Mouse (Mus musculus) cerebellum, adult 18-20 months (tissue): ENCODE measurements around the gene Ksr2.
A peak's percentile ranks its signal among the peaks of the same experiment; 100 is the strongest.
"Not testable (repeated sequence)": the region's sequence is repeated elsewhere in the genome, so short reads cannot be mapped to it uniquely, and the experiment has no call there.

ENCODE experiments used
- DNase-seq, 2 experiments: peaks; one replicate each; pipeline ENCODE4 v3.0.0; 2021

Ksr2 gene

DNA sequence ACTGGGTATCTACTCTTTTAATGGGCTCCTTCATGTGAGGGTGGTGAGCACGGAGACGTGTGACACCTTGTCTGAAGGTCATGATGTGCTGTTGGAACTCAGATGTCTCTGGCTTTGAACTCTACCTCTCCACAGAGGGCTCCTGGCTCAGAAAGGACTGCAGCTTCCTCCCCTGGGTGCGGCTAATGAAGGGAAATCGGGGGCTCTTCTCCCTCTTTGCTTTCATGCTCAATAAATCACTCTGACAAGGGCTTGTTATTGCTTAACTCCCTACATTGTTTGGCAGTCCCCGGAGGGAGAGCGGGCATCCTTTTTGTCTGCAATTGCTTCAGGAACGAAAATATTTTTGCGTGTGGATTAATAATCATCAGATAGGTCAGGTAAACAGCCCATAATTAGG is 127.9 kb downstream of the Ksr2 start:
- DNase-seq, result no peak

DNA sequence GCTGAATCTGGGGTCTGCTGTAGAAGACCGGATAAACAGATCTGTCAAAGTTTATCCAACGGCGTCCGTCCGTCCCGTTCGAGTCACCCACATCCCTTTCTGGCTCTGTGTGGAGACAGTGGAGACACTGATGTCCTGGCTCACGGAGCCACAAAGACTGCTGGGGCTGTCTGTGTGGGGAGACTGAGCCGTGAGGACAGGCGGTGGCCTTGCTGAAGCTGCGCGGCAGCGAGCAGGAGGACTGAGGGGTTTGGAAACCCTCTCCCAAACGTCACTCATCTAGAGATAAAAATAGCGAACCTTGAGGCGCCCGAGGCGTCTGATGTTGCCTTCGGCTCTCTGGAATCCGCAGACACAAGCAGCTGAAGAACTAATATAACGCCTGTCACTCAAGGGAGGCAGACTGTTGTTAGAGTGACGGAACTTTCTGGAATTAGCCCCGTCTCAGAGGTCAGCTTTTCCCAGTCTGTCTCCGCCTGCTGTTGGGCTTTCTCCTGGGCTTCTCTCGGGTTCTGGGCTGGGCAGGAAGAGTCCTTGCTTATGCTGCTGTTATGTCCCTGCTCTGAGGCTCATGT is 133.0 kb downstream of the Ksr2 start:
- no peak for DNase-seq

DNA sequence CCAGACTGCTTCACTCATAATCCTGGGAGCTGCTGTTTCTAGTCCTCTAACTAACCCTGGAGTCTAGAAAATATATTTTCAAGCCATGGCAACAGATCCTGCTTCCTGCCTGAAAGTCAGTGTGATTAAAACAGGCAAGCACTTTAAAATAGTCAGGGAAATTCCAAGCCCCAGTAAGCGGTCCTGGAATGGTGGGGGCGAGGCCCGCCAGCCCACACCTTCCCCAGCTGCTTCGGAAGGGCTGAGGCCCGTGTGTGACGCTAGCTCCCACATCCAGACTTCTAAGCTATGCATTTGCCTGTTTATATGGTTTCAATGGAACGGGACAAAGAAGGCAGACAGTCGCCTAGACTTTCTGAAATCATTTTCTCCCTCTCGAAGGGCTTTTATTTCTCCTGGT is 137.2 kb downstream of the Ksr2 start:
- DNase-seq, result no peak

DNA sequence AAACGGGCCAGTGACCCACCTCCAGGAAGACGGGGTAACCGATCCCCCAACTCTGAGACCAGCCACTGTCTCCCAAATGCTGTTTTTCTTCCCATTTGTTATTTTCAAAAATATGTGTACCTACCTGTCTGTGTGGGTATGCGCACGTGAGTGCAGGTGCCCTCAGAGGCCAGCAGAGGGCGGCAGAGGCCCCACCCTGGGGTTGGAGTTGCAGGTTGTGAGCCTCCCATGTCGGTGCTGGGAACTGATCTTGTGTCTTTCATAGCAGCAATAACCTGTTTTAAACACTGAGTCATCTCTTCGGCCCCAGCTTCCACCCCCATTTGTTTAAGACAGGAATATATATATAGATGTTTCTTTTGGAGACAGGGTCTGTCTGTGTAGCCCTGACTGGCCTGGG is 138.3 kb downstream of the Ksr2 start:
- no peak for DNase-seq

DNA sequence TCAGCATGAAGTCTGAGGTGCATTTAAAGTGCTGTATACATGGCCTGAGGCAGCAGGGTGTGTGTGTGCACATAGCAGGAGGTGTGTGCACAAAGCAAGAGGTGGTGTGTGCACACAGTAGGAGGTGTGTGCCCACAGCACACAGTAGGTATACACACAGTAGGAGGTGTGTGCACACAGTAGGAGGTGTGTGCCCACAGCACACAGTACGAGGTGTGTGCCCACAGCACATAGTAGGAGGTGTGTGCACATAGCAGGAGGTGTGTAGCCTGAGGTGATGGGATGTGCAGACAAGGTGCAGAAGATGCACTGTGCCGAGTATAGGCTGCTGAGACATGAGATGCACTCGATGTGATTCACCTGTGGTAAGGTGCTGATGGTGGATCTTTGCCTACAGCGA is 140.7 kb downstream of the Ksr2 start:
- no peak for DNase-seq

DNA sequence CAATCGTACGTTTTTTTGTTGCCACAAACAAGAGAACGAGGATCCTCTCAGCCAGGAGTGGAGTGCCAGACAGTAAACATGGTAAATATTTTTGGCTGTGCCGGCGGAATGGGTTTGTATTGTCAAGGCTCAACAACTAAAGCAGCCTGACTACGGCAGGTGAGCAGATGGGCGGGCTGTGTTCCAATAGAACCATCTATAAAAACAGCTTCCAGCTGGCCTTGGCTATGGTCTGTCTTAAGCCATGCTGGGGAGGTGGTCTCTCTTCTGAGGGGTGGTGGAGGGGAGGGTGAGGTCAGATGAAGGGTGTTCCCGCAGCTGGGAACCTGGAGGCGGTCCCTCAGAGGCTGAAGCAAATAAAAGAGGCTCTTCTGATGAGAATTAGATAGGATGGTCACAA is 142.8 kb downstream of the Ksr2 start:
- peak; percentile 84 for DNase-seq

DNA sequence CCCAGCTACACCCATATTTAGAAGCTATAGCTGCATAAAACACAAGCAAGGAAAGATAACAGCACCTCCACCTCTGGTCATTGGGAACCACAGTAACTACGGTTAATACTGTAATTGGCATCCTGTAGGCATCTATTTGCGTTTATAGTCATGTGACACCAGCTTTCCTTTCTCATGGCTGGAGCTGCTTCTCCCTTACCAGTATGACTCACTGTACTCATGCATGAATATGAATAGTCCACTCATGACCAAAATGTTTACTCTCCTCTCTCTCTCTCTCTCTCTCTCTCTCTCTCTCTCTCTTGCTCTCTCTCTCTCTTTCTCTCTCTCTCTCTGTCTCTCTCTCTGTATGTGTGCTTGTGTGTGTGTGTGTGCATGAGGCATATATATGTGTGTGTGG is 147.3 kb downstream of the Ksr2 start:
- no peak for DNase-seq

DNA sequence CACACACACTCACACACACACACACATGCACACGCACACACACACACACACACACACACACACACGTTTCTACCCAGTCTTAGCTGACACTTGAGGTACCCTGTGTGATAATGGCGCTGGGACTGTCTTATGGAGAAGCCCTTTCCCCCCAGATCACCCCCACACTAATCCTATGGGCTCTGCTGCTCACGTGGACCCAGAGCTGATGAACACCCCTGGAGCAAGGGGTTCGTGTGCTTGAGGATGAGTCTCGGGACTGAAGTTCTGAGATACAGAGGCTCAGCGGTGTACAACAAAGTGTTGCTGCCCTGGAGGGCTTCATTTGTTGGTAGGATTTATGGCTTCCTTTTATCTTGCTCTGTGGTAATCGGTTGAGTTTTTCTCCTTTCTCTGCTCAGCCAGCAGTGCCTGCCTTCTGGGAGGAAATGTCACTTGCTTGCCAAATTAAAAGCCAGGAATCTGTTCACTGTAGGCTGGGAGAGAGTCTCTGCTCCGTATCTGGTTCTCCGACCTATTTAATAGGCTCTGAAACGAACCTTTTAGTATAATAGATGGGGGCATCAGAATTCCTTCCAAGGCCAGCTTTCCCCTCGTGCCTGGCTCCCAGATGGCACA is 152.4 kb downstream of the Ksr2 start:
- DNase-seq, result peak in 1 of 2 experiments; percentile 29

DNA sequence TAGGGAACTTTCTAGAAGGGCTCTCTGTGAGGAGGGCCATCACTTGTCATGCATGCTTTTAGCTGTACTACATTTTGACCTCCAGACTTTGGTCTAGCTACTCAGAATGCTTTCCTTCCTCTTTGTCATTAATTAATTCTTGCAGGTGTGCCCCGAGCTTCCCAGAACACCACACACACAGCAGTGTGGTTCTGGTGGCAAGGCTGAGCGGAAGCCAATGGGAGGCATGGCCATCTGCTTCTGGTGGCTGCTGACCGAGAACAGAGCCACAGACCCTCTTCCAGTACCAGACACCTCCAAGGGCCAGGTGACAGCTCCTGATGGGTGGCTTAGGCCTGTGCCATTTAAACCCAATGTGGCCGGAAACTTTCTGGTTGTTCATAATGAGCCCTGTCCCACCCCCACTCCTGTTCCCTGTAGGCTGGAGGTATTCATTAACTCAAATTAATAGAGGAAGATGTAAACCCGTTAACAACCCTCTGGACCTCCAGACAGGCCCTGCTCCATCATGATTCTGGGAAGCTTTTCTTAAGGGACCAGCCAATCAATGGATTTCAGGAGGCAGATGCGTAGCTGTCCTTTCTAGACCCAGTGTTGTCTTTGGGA is 155.5 kb downstream of the Ksr2 start:
- peak; percentile 84 to 91 for DNase-seq

DNA sequence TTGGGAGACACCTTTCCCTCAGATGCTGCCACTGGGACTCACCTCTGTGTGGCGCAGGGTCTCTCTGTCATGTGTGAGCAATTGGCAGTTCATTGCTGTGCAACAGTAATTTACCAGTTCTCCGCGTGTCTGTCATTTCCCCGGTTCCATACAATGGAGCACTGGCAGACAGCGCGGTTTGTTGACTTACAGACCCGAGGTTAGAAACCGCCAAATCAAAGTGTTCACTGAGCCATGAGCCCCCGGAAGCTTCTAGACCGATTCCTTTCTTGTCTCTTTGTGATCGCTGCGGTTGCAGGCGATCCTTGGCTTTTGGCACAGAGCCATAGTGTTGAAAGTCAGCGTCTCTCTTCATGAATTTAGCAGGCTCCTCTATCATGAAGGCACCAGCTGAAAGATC is 158.6 kb downstream of the Ksr2 start:
- no peak for DNase-seq

DNA sequence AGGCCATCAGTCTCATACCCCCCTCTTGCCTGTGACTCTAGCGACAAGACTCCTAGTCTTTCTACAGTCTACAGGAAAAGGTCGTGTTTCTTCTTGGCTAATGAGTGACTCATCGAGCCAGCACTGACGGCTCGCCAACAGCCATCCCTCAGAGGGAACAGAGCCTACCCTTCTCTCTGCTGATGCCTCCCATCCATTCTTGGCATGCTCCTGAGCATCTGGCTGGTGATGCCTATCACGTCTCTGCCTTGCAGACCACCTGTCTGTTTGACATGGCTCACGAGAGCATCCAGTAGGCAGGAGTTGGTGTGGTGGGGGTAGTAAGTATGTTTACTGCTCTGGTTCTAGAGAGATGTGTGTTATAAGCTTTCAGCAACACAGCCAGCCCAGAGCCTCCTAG is 161.1 kb downstream of the Ksr2 start:
- peak in 1 of 2 experiments; percentile 42 for DNase-seq

DNA sequence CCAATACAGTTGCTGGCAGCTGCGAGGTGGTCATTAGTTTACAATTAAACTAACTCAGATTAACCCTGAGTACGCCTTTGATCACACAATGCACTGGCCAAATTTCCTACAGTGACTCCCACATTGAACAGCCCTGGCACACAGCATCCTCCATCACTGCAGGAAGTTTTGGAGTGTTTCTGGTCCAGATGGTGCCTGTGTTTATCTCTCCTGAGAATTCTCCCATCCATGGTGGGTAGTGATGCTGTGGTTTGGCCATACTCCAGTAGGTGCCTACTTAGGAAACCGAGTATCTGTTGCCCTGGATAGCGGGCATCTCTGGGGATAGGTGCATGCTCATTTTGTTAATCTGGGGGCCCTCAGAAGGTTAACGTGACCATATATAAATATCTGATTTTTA is 163.8 kb downstream of the Ksr2 start:
- DNase-seq, result no peak

DNA sequence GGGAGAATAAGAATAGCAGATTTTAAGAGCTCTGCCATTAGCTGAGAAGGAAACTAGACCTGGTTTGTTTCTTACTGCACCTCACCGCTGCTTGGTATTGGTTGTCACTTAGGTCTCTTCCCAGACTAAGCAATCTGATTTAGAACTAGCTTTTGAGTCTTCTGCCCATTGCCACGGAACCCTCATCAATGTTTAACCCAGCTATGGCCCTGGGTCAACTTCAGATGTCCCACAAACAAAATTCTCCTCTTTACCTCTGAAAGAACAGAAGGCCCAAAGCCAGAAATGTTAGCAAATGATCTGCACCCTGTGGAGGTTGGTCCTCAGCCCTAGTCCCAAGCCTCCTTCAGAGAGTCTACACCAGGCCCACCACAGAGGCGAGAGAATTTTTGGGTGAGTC is 167.9 kb downstream of the Ksr2 start:
- DNase-seq, result no peak

DNA sequence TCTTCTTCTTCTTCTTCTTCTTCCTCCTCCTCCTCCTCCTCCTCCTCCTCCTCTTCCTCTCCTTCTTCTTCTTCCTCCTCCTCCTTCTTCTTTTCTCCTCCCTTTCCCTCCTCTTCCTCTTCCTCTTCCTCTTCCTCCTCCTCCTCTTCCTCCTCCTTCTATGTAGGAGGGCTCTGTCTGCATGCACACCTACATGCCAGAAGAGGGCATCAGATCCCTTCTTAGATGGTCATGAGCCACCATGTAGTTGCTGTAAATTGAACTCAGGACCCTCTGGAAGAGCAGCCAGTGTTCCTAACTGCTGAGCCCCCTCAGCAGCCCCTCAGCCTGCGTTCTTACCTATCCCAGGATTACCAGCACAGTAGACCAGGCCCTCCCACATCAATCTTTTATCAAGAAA is 170.6 kb downstream of the Ksr2 start:
- no peak for DNase-seq

DNA sequence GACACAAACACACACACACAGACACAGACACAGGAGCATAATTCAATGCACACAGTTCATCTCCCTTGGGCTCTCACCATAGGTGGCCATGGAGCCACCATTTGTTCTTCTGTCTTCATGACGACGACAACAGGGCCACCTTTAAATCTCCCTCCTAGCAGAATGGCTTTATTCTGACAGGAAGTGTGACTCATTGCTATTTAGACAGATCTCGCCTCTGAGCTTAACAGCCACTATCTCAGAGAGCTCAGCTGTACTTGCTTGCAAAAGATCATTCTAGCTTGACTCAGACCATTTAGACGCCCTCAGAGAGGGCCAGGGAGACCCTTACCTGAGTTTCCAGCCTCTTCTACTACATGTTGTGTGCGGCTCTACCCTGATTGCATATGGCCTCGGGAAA is 175.5 kb downstream of the Ksr2 start:
- DNase-seq, result no peak

DNA sequence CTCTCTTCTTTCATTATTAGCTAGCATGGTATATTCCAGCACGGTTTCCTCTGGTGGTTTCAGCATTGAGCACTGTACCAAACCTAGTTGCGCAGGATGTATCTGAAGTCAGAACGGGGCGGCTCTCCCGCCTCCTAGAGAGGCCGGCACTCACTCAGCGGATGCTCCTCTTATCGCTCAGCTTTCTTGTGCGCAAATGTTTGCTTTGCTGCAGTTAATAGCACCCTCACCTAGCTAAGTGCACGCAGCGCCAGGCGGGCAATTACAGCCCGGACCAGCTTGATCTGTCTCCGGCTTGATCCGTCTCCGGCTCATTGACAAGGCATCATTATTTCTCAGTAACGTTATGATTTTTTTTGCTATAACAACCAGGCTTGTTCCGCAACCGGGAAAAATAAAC is 179.5 kb downstream of the Ksr2 start:
- no peak for DNase-seq

DNA sequence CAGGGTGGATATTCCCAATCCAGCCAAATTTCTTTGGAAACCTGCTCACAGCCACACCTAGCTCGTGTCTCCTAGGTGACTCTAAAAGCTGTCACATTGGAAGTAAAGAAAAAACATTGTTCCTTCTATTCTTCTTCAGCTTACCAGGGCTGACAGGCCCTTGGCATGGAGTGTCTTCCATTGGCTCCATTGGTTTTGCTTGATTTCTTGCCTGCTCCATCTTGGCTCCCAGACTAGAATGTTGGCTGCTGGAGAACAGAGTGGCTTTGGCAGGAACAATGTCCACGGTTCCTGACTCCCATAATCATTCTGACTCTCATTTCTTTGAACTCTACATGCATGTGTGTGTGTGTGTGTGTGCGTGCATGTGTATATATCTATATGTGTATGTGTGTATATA is 183.0 kb downstream of the Ksr2 start:
- DNase-seq, result no peak

DNA sequence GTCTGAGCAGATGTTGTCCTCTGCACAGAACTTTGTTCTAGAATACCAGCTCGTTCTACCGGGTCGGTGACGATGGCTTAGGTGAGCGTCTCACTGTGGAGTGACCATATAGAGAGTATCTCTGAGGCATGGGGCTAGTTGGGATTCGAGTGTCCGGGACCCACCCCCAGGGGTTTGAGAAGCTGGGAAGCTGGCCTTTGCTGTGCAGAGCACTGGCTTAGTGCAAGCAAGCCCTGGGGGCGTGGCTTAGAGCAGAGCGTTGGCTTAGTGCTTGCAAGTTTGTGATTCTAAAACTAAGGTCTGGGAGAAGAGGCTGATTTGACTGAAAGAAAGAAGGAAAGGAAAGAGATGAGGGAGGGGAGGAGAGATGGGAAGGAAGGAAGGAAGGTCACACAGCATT is 188.2 kb downstream of the Ksr2 start:
- no peak for DNase-seq

DNA sequence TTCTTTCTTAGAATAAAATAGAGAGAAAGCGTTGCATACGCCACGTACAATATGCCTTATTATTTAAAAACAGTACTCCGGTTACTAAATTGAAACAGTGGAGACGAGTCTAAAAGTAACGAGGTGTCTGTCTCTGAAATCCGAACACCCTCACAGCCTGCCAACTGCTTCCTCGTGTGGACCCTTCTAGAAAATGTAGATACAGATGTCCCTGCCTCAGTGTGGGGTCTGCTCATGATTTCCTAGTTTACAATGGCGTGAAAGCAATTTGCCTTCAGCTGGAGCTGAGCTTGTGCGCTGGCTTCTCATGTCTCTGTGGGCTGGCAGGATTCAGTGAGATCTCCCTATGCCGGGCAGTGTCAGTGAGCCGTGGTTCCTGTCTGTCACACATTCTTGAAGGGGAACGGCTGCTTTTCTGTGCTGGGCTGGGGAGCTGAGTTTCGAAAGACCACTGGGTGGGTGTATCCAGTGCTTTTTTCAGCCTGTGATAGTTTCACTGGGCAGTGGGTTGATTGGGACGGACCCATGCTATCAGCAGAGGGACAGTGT is 194.0 kb downstream of the Ksr2 start:
- no peak for DNase-seq

DNA sequence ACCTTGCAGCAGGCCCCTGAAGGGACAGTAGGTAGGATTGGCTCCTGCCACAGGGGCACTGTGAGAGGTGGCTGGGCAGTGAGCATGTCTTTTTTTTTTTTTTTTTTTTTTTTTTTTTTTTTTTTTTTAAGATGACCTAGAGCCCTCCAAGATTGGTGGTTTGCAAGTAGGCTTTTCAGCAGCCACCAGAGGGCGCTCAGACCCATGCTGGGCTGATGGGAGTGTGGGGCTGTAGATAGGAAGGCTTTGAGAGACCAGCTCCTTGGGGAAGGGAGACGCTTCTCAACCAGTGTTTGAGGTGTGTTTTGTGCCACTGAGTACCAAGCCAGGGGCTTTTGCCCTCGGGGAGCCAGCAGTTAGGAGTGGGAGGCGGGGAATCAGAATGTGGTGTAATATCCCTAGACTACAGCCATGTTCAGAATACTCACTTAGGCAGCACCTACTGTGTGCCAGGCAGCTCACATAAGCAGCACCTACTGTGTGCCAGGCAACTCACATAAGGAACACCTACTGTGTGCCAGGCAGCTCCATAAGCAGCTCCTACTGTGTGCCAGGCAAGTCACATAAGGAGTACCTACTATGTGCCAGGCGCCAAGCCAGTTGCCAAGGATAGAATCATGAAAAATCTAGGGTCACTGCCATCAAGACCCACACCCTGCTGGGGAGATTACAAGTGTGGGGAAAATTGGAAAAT is 200.7 kb downstream of the Ksr2 start:
- peak; percentile 63 to 73 for DNase-seq

DNA sequence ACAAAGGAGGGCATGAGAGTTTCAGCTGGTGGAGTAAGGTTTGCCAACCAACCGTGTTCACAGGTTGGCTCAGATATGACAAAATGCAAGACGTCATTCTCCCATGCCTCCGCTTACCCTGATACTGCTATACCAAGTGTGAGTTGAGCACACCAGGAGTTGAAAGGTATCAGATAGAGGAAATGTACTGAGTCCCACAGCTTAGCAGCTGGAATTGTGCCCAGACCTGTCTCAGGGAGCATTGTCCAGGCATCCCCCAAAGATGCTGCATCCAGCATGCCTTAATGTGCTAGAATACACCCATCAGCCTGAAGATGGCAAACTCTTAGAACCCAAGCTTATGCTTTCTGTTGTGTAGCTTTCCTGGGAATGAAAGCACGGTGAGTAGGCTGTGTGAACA is 206.5 kb downstream of the Ksr2 start:
- peak in 1 of 2 experiments; percentile 31 for DNase-seq

DNA sequence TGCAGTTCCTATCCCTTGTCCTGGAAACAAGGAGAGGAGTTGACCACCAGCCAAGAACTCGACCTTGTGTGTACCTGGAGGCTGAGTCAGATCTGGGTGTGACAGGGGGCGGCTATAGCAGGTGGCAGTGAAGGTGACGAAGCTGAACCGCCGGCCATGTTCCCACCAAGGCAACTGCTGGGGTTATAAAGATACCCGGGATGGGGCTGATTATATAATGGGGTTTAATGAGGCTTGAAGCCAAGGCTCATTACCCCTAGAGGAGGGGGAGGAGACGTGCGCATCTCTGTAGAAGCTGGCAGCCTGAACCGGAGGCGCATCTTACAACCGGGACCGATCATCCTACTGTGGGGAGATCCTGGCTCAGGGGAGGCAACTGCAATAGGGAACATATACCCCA is 208.4 kb downstream of the Ksr2 start:
- DNase-seq, result peak; percentile 25 to 41

DNA sequence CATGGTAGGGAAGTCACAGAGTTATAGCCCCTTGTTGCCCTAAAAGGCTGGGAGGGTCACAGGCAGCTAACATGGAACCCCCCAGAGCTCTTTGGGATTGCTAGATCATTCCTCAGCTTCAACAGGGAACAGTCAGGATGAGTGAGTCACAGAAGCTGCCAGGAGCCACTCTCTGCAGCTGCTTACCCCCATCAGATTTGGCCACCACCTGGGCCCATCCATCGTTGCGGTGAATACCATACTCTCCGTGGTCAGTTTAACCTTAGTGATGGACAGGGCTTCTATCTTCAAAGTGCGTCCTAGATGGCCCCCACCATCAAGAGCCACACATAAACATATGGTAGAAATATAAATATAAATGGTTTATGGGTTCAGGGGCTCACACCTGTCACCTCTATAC is 209.4 kb downstream of the Ksr2 start:
- not testable (repeated sequence) for DNase-seq

DNA sequence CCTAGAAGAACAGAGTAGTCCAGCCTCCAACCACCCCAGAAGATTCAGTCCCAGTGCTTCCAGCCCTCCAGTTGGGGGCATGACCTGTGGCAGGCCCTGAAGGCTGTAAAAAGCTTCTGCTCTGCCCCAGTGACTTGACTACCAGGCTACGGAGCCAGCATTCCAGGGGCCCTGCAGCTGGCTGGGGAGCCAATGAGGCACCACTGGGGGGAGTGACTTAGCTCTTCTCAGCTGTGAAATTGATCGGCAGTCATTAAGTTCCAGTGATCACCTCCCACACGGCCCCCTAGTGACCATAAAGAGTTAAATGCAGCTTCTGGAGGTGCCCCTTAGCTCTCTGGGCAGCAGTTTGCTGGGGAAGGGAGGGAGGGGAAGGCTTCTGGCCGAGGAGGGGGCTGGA is 213.1 kb downstream of the Ksr2 start:
- no peak for DNase-seq
